Mouse (Mus musculus) common myeloid progenitor, adult 5-6 weeks (primary cell): ENCODE data around the gene Mylk3. TPM values are rescaled to one million over a fixed set of nuclear protein-coding genes. Genes with fewer than 3 reads are reported as not detected.
A peak's percentile ranks its signal among the peaks of the same experiment; 100 is the strongest.

Experiments
- ATAC-seq: replicated peaks from 2 replicates; pipeline ENCODE4 v1.8.0; 2016; ENCODE audit warnings: low read depth, mild to moderate bottlenecking, moderate TSS enrichment, inconsistent platforms; ENCODE audit not compliant: poor library complexity, severe bottlenecking
- total RNA-seq: library from RNA; stranded (forward); fragments of 200-1000, 187-1606 nt; gene quantifications from 2 replicates; pipeline ENCODE4 v1.2.3, GENCODE M21; 2017

The Mylk3 gene
- total RNA-seq, result 11.2 and 15.0 TPM in 2 replicates

- ATAC-seq, result no peak
Measured at GRCm38 (mm10) chr8:85386205-85386604, at the start of gene Mylk3. Mylk3 (minus strand) TSS chr8:85386345.

GRCm38 (mm10) chr8:85435736-85436135 is 49.6 kb upstream of the Mylk3 start:
- ATAC-seq, result no peak

GRCm38 (mm10) chr8:85434817-85435216 is 48.7 kb upstream of the Mylk3 start:
- ATAC-seq, result no peak

- peak; percentile 53 for ATAC-seq
Measured at GRCm38 (mm10) chr8:85433017-85433393, 46.9 kb upstream of the Mylk3 start.

- peak; percentile 95 for ATAC-seq
Measured at GRCm38 (mm10) chr8:85432168-85433016, 46.2 kb upstream of the Mylk3 start, which contains the start of gene 4921524J17Rik. 4921524J17Rik (minus strand) TSS chr8:85432833.

GRCm38 (mm10) chr8:85431281-85432167 is 45.4 kb upstream of the Mylk3 start:
- no peak for ATAC-seq

GRCm38 (mm10) chr8:85430801-85431200 is 44.7 kb upstream of the Mylk3 start:
- no peak for ATAC-seq

- no peak; the same call in 1 of the 2 replicates for ATAC-seq
Measured at GRCm38 (mm10) chr8:85429219-85429618, 43.1 kb upstream of the Mylk3 start.

- no peak for ATAC-seq
Measured at GRCm38 (mm10) chr8:85427026-85427425, 40.9 kb upstream of the Mylk3 start.

GRCm38 (mm10) chr8:85421329-85421728 is 35.2 kb upstream of the Mylk3 start:
- no peak for ATAC-seq

- no peak for ATAC-seq
Measured at GRCm38 (mm10) chr8:85408526-85408925, 22.4 kb upstream of the Mylk3 start.

GRCm38 (mm10) chr8:85408053-85408505 is 21.9 kb upstream of the Mylk3 start:
- ATAC-seq, result peak; percentile 88

- ATAC-seq, result no peak
Measured at GRCm38 (mm10) chr8:85405961-85406360, 19.8 kb upstream of the Mylk3 start.

GRCm38 (mm10) chr8:85405418-85405817 is 19.3 kb upstream of the Mylk3 start:
- ATAC-seq, result peak; percentile 63

- no peak for ATAC-seq
Measured at GRCm38 (mm10) chr8:85398548-85398947, 12.4 kb upstream of the Mylk3 start.

GRCm38 (mm10) chr8:85397508-85397907 is 11.4 kb upstream of the Mylk3 start:
- ATAC-seq, result peak; percentile 75

GRCm38 (mm10) chr8:85396432-85397079 is 10.4 kb upstream of the Mylk3 start:
- ATAC-seq, result peak; percentile 40

- ATAC-seq, result peak; percentile 48
Measured at GRCm38 (mm10) chr8:85395681-85396431, 9.7 kb upstream of the Mylk3 start.

GRCm38 (mm10) chr8:85395017-85395416 is 8.9 kb upstream of the Mylk3 start:
- 0 out of 2 replicates have a peak, but pooled peaks have one; percentile 27 for ATAC-seq
